Mouse (Mus musculus) CD4-positive naive resting alpha-beta T cell, adult 76 days (primary cell): ENCODE data around the gene Pram1. TPM values are rescaled to one million over a fixed set of nuclear protein-coding genes. Genes with fewer than 3 reads are reported as not detected.

ENCODE experiments used
- total RNA-seq: library from RNA; stranded (reverse); gene quantifications from one replicate; pipeline ENCODE4 v1.2.4, GENCODE M21; 2023

The Pram1 gene
- total RNA-seq = 3.5 TPM

DNA sequence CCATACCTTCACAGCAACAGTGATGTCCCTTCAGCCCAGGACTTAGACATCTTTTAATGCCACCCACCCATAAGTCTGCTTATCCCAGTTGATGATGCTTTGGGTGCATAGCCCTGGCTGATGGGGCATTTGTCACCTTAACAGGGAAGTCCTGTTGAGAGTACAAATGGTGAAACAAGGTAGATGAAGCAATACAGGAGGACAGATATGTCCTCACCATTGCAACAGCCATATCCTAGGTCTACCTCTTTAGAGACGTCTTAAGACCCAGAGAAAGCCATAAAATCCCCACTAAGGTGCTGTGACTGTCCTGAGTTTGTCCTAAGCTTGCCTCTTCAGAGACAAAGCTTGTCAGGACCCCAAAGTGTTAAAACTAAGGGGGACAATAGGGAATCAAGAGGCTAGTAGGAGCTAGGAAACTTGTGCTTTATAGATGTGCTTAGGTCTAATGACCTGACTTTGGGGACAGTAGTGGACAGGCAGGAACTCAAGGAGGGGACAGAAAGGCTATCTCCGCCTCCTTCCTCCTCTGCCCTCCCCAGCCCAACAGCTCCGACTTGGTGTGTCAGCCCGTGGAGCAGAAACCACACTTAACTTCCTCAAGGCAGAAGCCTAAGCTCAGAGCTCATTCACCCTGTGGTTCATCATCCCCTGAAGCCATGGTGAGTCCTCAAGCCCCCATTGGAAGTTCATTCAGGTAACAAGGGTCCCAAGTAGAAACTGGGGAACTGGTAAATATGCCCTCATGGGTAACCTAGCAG, at the start of gene Pram1:
TSS of gene Pram1 (plus strand) at position 541 of the 761 bp plus-strand sequence.

GRCm38 (mm10) chr17:33628621-33629486, 9.0 kb upstream of the Pram1 start, which contains the start of gene Zfp414:
Zfp414 (plus strand) TSS chr17:33629090.

GRCm38 (mm10) chr17:33686760-33687159, 48.9 kb downstream of the Pram1 start, which contains the start of gene Hnrnpm:
Hnrnpm (minus strand) TSS chr17:33686860.

Other genes starting within 250 kb of the Pram1 start
- 9.6 TPM for gene Zfp101, start 243.4 kb upstream of the Pram1 start, total RNA-seq
- not detected for gene Actl9, start 205.2 kb upstream of the Pram1 start, total RNA-seq
- gene Adamts10, start 113.9 kb upstream of the Pram1 start, total RNA-seq = 128 TPM
- gene Myo1f, start 82.3 kb upstream of the Pram1 start, total RNA-seq = 6.1 TPM
- 50.5 TPM for gene Zfp414, start 9.0 kb upstream of the Pram1 start, total RNA-seq
- gene Hnrnpm, start 48.8 kb downstream of the Pram1 start, total RNA-seq = 433 TPM
- gene March2, start 80.6 kb downstream of the Pram1 start, total RNA-seq = 60.8 TPM
- gene Rab11b, start 122.5 kb downstream of the Pram1 start, total RNA-seq = 239 TPM
- gene Angptl4, start 143.8 kb downstream of the Pram1 start, total RNA-seq = 0.73 TPM
- 2.0 TPM for gene Kank3, start 172.5 kb downstream of the Pram1 start, total RNA-seq
- 4,743 TPM for gene Rps28, start 186.5 kb downstream of the Pram1 start, total RNA-seq
- gene Ndufa7, start 186.5 kb downstream of the Pram1 start, total RNA-seq = 141 TPM
- 5.4 TPM for gene Cd320, start 205.0 kb downstream of the Pram1 start, total RNA-seq
- not detected for gene Gm7029, start 235.8 kb downstream of the Pram1 start, total RNA-seq